Mouse (Mus musculus) midbrain, embryonic 13.5 days (tissue): ENCODE data around the gene Tmbim6. TPM values are rescaled to one million over a fixed set of nuclear protein-coding genes. Genes with fewer than 3 reads are reported as not detected.

Experiments
- ATAC-seq: fragments of 200-750 bp; cut with Nextera tagmentation; 2 replicates; pipeline ENCODE4 v1.8.0; 2017; ENCODE audit warnings: mild to moderate bottlenecking, moderate TSS enrichment, moderate library complexity
- H3K27ac ChIP-seq: fragments of 300-500 bp; sonication (generic); 2 replicates; pipeline ENCODE4 v1.5.1; 2015; ENCODE audit warnings: inconsistent platforms, mild to moderate bottlenecking, moderate library complexity
- H3K27me3 ChIP-seq: fragments of 300-500 bp; sonication (generic); 2 replicates; pipeline ENCODE4 v1.6.1; 2015; ENCODE audit warnings: mild to moderate bottlenecking, inconsistent platforms
- H3K36me3 ChIP-seq: fragments of 300-500 bp; sonication (generic); 2 replicates; pipeline ENCODE4 v1.6.1; 2015; ENCODE audit warnings: mild to moderate bottlenecking, inconsistent platforms
- H3K4me1 ChIP-seq: fragments of 300-500 bp; sonication (generic); replicated peaks from 2 replicates; pipeline ENCODE4 v1.6.1; 2015; ENCODE audit warnings: inconsistent platforms
- H3K4me2 ChIP-seq: fragments of 300-500 bp; sonication (generic); replicated peaks from 2 replicates; pipeline ENCODE4 v1.6.1; 2015; ENCODE audit warnings: moderate library complexity, mild to moderate bottlenecking, inconsistent platforms
- H3K4me3 ChIP-seq: fragments of 300-500 bp; sonication (generic); replicated peaks from 2 replicates; pipeline ENCODE4 v1.5.1; 2015; ENCODE audit warnings: mild to moderate bottlenecking, inconsistent platforms
- H3K9ac ChIP-seq: fragments of 300-500 bp; sonication (generic); replicated peaks from 2 replicates; pipeline ENCODE4 v1.6.1; 2015; ENCODE audit warnings: mild to moderate bottlenecking, inconsistent platforms
- H3K9me3 ChIP-seq: fragments of 300-500 bp; sonication (generic); 2 replicates; pipeline ENCODE4 v1.6.1; 2016; ENCODE audit warnings: mild to moderate bottlenecking, inconsistent platforms
- WGBS: fragments of 180-500 bp; shearing (Covaris S2); methylation state at CpG from one replicate; pipeline ENCODE4 v1.1.7; 2015; 5-methylcytosine and 5-hydroxymethylcytosine counted together
- polyA plus RNA-seq: library from polyadenylated mRNA; unstranded; fragments of >200 nt; fragmentation: Nextera tagmentation; extraction: Ambion mirVana; gene quantifications from 2 replicates; pipeline ENCODE4 v1.2.1, GENCODE M21; 2015

Tmbim6 gene
- polyA plus RNA-seq, 1 experiment from 2014 or later = 244 TPM

- peak; percentile 83 for ATAC-seq
Measured at GRCm38 (mm10) chr15:99456963-99457605, 64.4 kb downstream of the Tmbim6 start.

GRCm38 (mm10) chr15:99457606-99458401, 65.1 kb downstream of the Tmbim6 start, which contains the start of gene Nckap5l:
TSS of gene Nckap5l (minus strand) at chr15:99457748.
- ATAC-seq = peak; percentile 93
- no peaks in the 10 kb centered on the region for H3K9me3 ChIP-seq
- peak within 1 kb of the TSS; percentile 88 for H3K27ac ChIP-seq
- peak within 1 kb of the TSS; percentile 78 for H3K9ac ChIP-seq
- H3K4me3 ChIP-seq = peak within 1 kb of the TSS; percentile 88
- H3K27me3 ChIP-seq = no peaks in the 10 kb centered on the region
- WGBS = 1% methylated on average over 44 of the region's 45 CpGs
- H3K4me2 ChIP-seq = peak within 1 kb of the TSS; percentile 82
- H3K4me1 ChIP-seq = peaks cover 46% of the 10 kb centered on the region
- peaks cover 3% of the 10 kb centered on the region; the same call in 1 of the 2 replicates for H3K36me3 ChIP-seq

More at GRCm38 (mm10) chr15:99456963-99457605, 64.4 kb downstream of the Tmbim6 start:
- peaks cover 49% of the 10 kb centered on the region for H3K4me1 ChIP-seq
- H3K4me2 ChIP-seq = peak overlapping the region; percentile 82
- peak overlapping the region; percentile 78 for H3K9ac ChIP-seq
- no peaks in the 10 kb centered on the region for H3K9me3 ChIP-seq
- H3K4me3 ChIP-seq = peak overlapping the region; percentile 88
- WGBS = 0% methylated on average over 33 of the region's 43 CpGs
- no peaks in the 10 kb centered on the region for H3K27me3 ChIP-seq
- peak overlapping the region; percentile 88 for H3K27ac ChIP-seq
- peaks cover 3% of the 10 kb centered on the region; the same call in 1 of the 2 replicates for H3K36me3 ChIP-seq

Other genes with a start within 250 kb of the Tmbim6 start
- 0.19 and 0.61 TPM in 2 replicates for gene Kcnh3, start 168.0 kb upstream of the Tmbim6 start, polyA plus RNA-seq
- 218 TPM in 2 replicates for gene Mcrs1, start 140.9 kb upstream of the Tmbim6 start, polyA plus RNA-seq
- 115 and 125 TPM in 2 replicates for gene Prpf40b, start 97.8 kb upstream of the Tmbim6 start, polyA plus RNA-seq
- 0.35 TPM in 2 replicates for gene Fam186b, start 97.0 kb upstream of the Tmbim6 start, polyA plus RNA-seq
- 8.5 and 8.7 TPM in 2 replicates for gene Fmnl3, start 22.4 kb upstream of the Tmbim6 start, polyA plus RNA-seq
- 12.2 and 15.6 TPM in 2 replicates for gene Nckap5l, start 64.9 kb downstream of the Tmbim6 start, polyA plus RNA-seq
- gene Bcdin3d, start 81.8 kb downstream of the Tmbim6 start, polyA plus RNA-seq = 26.5 and 26.9 TPM in 2 replicates
- 9.5 and 12.1 TPM in 2 replicates for gene Faim2, start 135.3 kb downstream of the Tmbim6 start, polyA plus RNA-seq
- not detected in 2 replicates for gene Aqp2, start 186.2 kb downstream of the Tmbim6 start, polyA plus RNA-seq
- gene Aqp5, start 197.9 kb downstream of the Tmbim6 start, polyA plus RNA-seq = 0.79 and 1.1 TPM in 2 replicates
- gene Aqp6, start 208.5 kb downstream of the Tmbim6 start, polyA plus RNA-seq = 0.71 and 0.99 TPM in 2 replicates